Mouse (Mus musculus) MEL (cell line): ENCODE measurements around the gene Esyt3. TPM values are rescaled to one million over a fixed set of nuclear protein-coding genes. Genes with fewer than 3 reads are reported as not detected.

ENCODE experiments used
- DNase-seq: peaks from one replicate; pipeline ENCODE4 v3.0.0; 2011; ENCODE audit warnings: low read depth, low spot score
- H3K27ac ChIP-seq: 2 replicates; pipeline ENCODE4 v1.5.1; 2012; ENCODE audit warnings: low read depth, mild to moderate bottlenecking, control low read depth, low read length, moderate library complexity; ENCODE audit not compliant: control insufficient read depth
- H3K27me3 ChIP-seq, 2 experiments: fragments of 150-350 bp in 1 of 2; sonication (generic) in 1 of 2; 2 replicates each; pipeline ENCODE4 v1.6.1; 2012; ENCODE audit warnings: low read length in 2 of 2, mild to moderate bottlenecking in 2 of 2, improper control_type of control experiment in 1 of 2, moderate library complexity in 1 of 2; ENCODE audit not compliant: insufficient read depth in 2 of 2, control insufficient read depth in 1 of 2
- H3K36me3 ChIP-seq, 2 experiments: 2 replicates each; pipeline ENCODE4 v1.6.1; 2012 to 2014; ENCODE audit warnings: low read length in 2 of 2, improper control_type of control experiment in 1 of 2, inconsistent platforms in 1 of 2, mild to moderate bottlenecking in 1 of 2; ENCODE audit not compliant: insufficient read depth in 2 of 2, control insufficient read depth in 1 of 2
- H3K4me1 ChIP-seq, 2 experiments: fragments of 150-350 bp in 1 of 2; sonication (generic) in 1 of 2; 2 replicates each; pipeline ENCODE4 v1.6.1; 2012; ENCODE audit warnings: low read length in 2 of 2, improper control_type of control experiment in 1 of 2, mild to moderate bottlenecking in 1 of 2; ENCODE audit not compliant: insufficient read depth in 2 of 2, control insufficient read depth in 1 of 2
- H3K4me3 ChIP-seq, 2 experiments: fragments of 150-350 bp in 1 of 2; sonication (generic) in 1 of 2; 2 replicates each; pipeline ENCODE4 v1.5.1; 2012; ENCODE audit warnings: low read depth in 2 of 2, low read length in 2 of 2, mild to moderate bottlenecking in 2 of 2, moderate library complexity in 2 of 2, control low read depth in 1 of 2, improper control_type of control experiment in 1 of 2; ENCODE audit not compliant: control insufficient read depth in 1 of 2, insufficient read depth in 1 of 2
- H3K79me2 ChIP-seq: 2 replicates; pipeline ENCODE4 v1.6.1; 2012; ENCODE audit warnings: mild to moderate bottlenecking, low read length, moderate library complexity; ENCODE audit not compliant: control insufficient read depth, poor library complexity, insufficient read depth
- H3K9ac ChIP-seq: 2 replicates; pipeline ENCODE4 v1.6.1; 2012; ENCODE audit warnings: low read depth, mild to moderate bottlenecking, control low read depth, low read length, moderate library complexity; ENCODE audit not compliant: control insufficient read depth, poor library complexity, severe bottlenecking
- H3K9me3 ChIP-seq: fragments of 150-350 bp; sonication (generic); replicated peaks from 2 replicates; pipeline ENCODE4 v1.6.1; 2012; ENCODE audit warnings: mild to moderate bottlenecking, low read length, improper control_type of control experiment, moderate library complexity; ENCODE audit not compliant: insufficient read depth
- CHD2 ChIP-seq: IDR thresholded peaks from 2 replicates; pipeline ENCODE4 v1.6.1; 2011; ENCODE audit warnings: low read length, improper control_type of control experiment
- E2F4 ChIP-seq: IDR thresholded peaks from 2 replicates; pipeline ENCODE4 v1.6.1; 2011; ENCODE audit warnings: low read depth, low read length, improper control_type of control experiment, borderline replicate concordance
- EP300 ChIP-seq, 2 experiments: IDR thresholded peaks; 2 replicates each; pipeline ENCODE4 v1.6.1; 2011; ENCODE audit warnings: improper control_type of control experiment in 2 of 2, low read length in 2 of 2, low read depth in 1 of 2, mild to moderate bottlenecking in 1 of 2
- ETS1 ChIP-seq: IDR thresholded peaks from 2 replicates; pipeline ENCODE4 v1.6.1; 2012; ENCODE audit warnings: low read depth, mild to moderate bottlenecking, inconsistent platforms, low read length, improper control_type of control experiment, moderate library complexity
- GABPA ChIP-seq: IDR thresholded peaks from 2 replicates; pipeline ENCODE4 v1.6.1; 2012; ENCODE audit warnings: low read depth, mild to moderate bottlenecking, inconsistent platforms, low read length, improper control_type of control experiment, moderate library complexity
- GATA1 ChIP-seq: IDR thresholded peaks from 2 replicates; pipeline ENCODE4 v1.6.1; 2011; ENCODE audit warnings: low read depth, low read length, improper control_type of control experiment
- KAT2A ChIP-seq: conservative IDR thresholded peaks from 2 replicates; pipeline ENCODE4 v1.6.1; 2012; ENCODE audit warnings: low read depth, low read length, improper control_type of control experiment, inconsistent platforms
- MAFK ChIP-seq: IDR thresholded peaks from 2 replicates; pipeline ENCODE4 v1.6.1; 2011; ENCODE audit warnings: low read depth, mild to moderate bottlenecking, low read length, improper control_type of control experiment, borderline replicate concordance
- MEF2A ChIP-seq: IDR thresholded peaks from 2 replicates; pipeline ENCODE4 v1.6.1; 2014; ENCODE audit warnings: low read depth, mild to moderate bottlenecking, inconsistent platforms, low read length, improper control_type of control experiment; ENCODE audit not compliant: poor library complexity, insufficient replicate concordance, severe bottlenecking; ENCODE audit errors: extremely low read depth
- MYB ChIP-seq: IDR thresholded peaks from 2 replicates; pipeline ENCODE4 v1.6.1; 2011; ENCODE audit warnings: mild to moderate bottlenecking, low read depth, low read length, improper control_type of control experiment
- MYC ChIP-seq: IDR thresholded peaks from 2 replicates; pipeline ENCODE4 v1.6.1; 2011; ENCODE audit warnings: low read depth, mild to moderate bottlenecking, low read length, improper control_type of control experiment, moderate library complexity
- NELFE ChIP-seq: IDR thresholded peaks from 2 replicates; pipeline ENCODE4 v1.6.1; 2011; ENCODE audit warnings: low read depth, low read length, improper control_type of control experiment
- NRF1 ChIP-seq: IDR thresholded peaks from 2 replicates; pipeline ENCODE4 v1.6.1; 2014; ENCODE audit warnings: low read depth, mild to moderate bottlenecking, inconsistent platforms, low read length, improper control_type of control experiment, moderate library complexity; ENCODE audit not compliant: poor library complexity, insufficient read depth, severe bottlenecking
- POLR2A ChIP-seq, 2 experiments: IDR thresholded peaks; 2 replicates each; pipeline ENCODE4 v1.6.1; 2011 to 2012; ENCODE audit warnings: low read length in 2 of 2, mild to moderate bottlenecking in 2 of 2, control low read depth in 1 of 2, improper control_type of control experiment in 1 of 2, low read depth in 1 of 2, moderate library complexity in 1 of 2; ENCODE audit not compliant: control insufficient read depth in 1 of 2, insufficient read depth in 1 of 2, poor library complexity in 1 of 2
- POLR2AphosphoS2 ChIP-seq: IDR thresholded peaks from 2 replicates; pipeline ENCODE4 v1.6.1; 2011; ENCODE audit warnings: low read length, improper control_type of control experiment
- POLR2AphosphoS5 ChIP-seq: IDR thresholded peaks from 2 replicates; pipeline ENCODE4 v1.6.1; 2012; ENCODE audit warnings: low read depth, borderline replicate concordance, mild to moderate bottlenecking, inconsistent platforms, low read length, moderate library complexity, mixed read lengths
- RAD21 ChIP-seq: IDR thresholded peaks from 2 replicates; pipeline ENCODE4 v1.6.1; 2011; ENCODE audit warnings: mild to moderate bottlenecking, low read depth, low read length, improper control_type of control experiment
- RCOR1 ChIP-seq: IDR thresholded peaks from 2 replicates; pipeline ENCODE4 v1.6.1; 2012; ENCODE audit warnings: low read depth, mild to moderate bottlenecking, inconsistent platforms, low read length, improper control_type of control experiment
- SIN3A ChIP-seq: IDR thresholded peaks from 2 replicates; pipeline ENCODE4 v1.6.1; 2012; ENCODE audit warnings: low read length, improper control_type of control experiment, inconsistent platforms
- SMC3 ChIP-seq: IDR thresholded peaks from 2 replicates; pipeline ENCODE4 v1.6.1; 2011; ENCODE audit warnings: low read depth, low read length, improper control_type of control experiment
- TAL1 ChIP-seq: IDR thresholded peaks from 2 replicates; pipeline ENCODE4 v1.6.1; 2012; ENCODE audit warnings: mild to moderate bottlenecking, inconsistent platforms, low read length, moderate library complexity, mixed read lengths
- TBP ChIP-seq: IDR thresholded peaks from 2 replicates; pipeline ENCODE4 v1.8.0; 2011; ENCODE audit warnings: low read depth, low read length, improper control_type of control experiment
- TCF12 ChIP-seq: IDR thresholded peaks from 2 replicates; pipeline ENCODE4 v1.6.1; 2014; ENCODE audit warnings: low read depth, mild to moderate bottlenecking, inconsistent platforms, low read length, improper control_type of control experiment, moderate library complexity
- USF1 ChIP-seq: IDR thresholded peaks from 2 replicates; pipeline ENCODE4 v1.6.1; 2014; ENCODE audit warnings: low read depth, mild to moderate bottlenecking, inconsistent platforms, low read length, improper control_type of control experiment, moderate library complexity
- ZC3H11A ChIP-seq: IDR thresholded peaks from 2 replicates; pipeline ENCODE4 v1.6.1; 2012; ENCODE audit warnings: low read depth, mild to moderate bottlenecking, inconsistent platforms, low read length, improper control_type of control experiment
- ZMIZ1 ChIP-seq: IDR thresholded peaks from 2 replicates; pipeline ENCODE4 v1.6.1; 2012; ENCODE audit warnings: low read depth, mild to moderate bottlenecking, inconsistent platforms, low read length, improper control_type of control experiment, moderate library complexity
- ZNF384 ChIP-seq: IDR thresholded peaks from 2 replicates; pipeline ENCODE4 v1.6.1; 2012; ENCODE audit warnings: low read depth, mild to moderate bottlenecking, inconsistent platforms, low read length, improper control_type of control experiment
- polyA plus RNA-seq, 2 experiments: library from polyadenylated mRNA; stranded (reverse) in 1 of 2; unstranded in 1 of 2; fragments of >175 nt in 1 of 2; fragments of >200 nt in 1 of 2; gene quantifications; 2 replicates each; pipeline versions ENCODE4 v1.2.1 to v1.2.4; 2012; ENCODE audit warnings: low replicate concordance in 2 of 2, low read depth in 1 of 2; ENCODE audit not compliant: insufficient read length in 2 of 2, insufficient read depth in 1 of 2, missing spikeins in 1 of 2
- total RNA-seq: library from RNA; depleted of rRNA; stranded (reverse); fragments of 300-350 nt; gene quantifications from 2 replicates; pipeline ENCODE4 v1.2.3, GENCODE M21; 2012

Esyt3 gene
- total and polyA plus RNA-seq, 3 experiments: 0.07 TPM; not detected in 2

DNA sequence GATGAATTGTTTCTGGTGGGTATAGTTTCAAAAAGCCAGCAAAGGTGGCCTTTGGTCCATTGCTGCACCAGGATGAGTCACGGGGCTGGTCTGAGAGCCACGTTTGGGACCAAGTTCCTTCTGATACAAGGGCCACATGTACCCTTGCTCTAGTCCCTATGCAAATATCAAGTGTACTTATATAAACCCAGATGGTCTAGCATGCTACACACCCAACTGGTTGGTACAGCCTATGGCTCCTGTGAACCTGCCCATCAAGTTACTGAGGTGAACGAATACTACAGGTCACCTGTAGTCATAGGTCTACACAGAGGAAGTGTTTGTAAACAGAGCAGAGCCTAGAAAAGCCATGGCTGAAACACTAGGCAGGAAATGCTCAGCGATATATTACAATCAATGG, 21.8 kb downstream of the Esyt3 start:
- TF ChIP-seq EP300 (IDR thresholded peaks at IDR 0.05; ENCODE audit: low read depth in 1 of 2, low read length in 2 of 2) (no peak), RAD21 (no peak), POLR2AphosphoS2 (no peak), RCOR1 (no peak), KAT2A (no peak), MAFK (no peak), POLR2A (IDR thresholded peaks at IDR 0.05; ENCODE audit: control insufficient read depth in 1 of 2, insufficient read depth in 1 of 2, low read depth in 1 of 2, low read length in 2 of 2, poor library complexity in 1 of 2) (no peak), E2F4 (no peak), ETS1 (no peak), TBP (no peak), USF1 (no peak), ZNF384 (no peak), NELFE (no peak), MEF2A (no peak), TAL1 (no peak), POLR2AphosphoS5 (no peak), GATA1 (no peak)
- Histone ChIP-seq H3K4me1 (peaks cover under 1 to 2% of the 10 kb centered on the region in 2 experiments; a peak in 2 of 4 replicates), H3K9ac (no peak overlapping the region), H3K36me3 (peaks cover 0 to 2% of the 10 kb centered on the region in 2 experiments; a peak in 1 of 4 replicates), H3K9me3 (no peaks in the 10 kb centered on the region), H3K4me3 (no peak overlapping the region), H3K27me3 (peaks cover 0 to 4% of the 10 kb centered on the region in 2 experiments; a peak in 1 of 4 replicates), H3K27ac (no peak overlapping the region), H3K79me2 (no peaks in the 10 kb centered on the region)
- no peak for DNase-seq

DNA sequence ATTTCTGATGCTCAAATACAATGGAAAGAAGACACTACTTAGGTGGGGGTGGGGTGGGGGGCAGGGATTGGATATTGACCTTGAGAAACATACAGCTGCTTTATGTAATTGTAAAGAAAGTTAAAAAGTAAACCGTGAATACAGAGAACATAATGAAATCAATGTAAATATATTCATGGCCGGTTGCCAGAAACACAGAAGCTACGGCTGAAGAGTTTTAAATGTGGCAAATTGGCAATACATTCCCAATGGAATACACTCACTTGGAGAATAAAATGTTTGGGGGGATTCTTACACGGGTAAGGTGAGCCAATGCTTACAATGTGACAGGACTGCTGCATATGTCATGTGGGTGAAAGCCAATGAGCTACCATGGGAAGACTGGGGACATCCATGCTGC, 31.5 kb downstream of the Esyt3 start:
- H3K27ac ChIP-seq: no peak overlapping the region
- H3K4me3 ChIP-seq: no peak overlapping the region
- DNase-seq: no peak
- H3K79me2 ChIP-seq: no peaks in the 10 kb centered on the region
- peaks cover 0 to 5% of the 10 kb centered on the region in 2 experiments; a peak in 2 of 4 replicates for H3K4me1 ChIP-seq
- no peaks in the 10 kb centered on the region for H3K27me3 ChIP-seq
- peaks cover 0 to 2% of the 10 kb centered on the region in 2 experiments; a peak in 1 of 4 replicates for H3K36me3 ChIP-seq
- TF ChIP-seq ZNF384: no peak
- no peak for TF ChIP-seq NRF1
- no peak for TF ChIP-seq E2F4
- no peak for TF ChIP-seq MYC
- TF ChIP-seq KAT2A: no peak
- no peak for TF ChIP-seq ZC3H11A
- TF ChIP-seq SMC3: no peak
- no peak for TF ChIP-seq NELFE
- TF ChIP-seq ZMIZ1: no peak
- TF ChIP-seq TCF12: no peak
- TF ChIP-seq USF1: no peak
- TF ChIP-seq SIN3A: no peak
- no peak for TF ChIP-seq GABPA
- TF ChIP-seq POLR2AphosphoS5: no peak
- TF ChIP-seq MYB: no peak
- no peak for TF ChIP-seq CHD2
- H3K9me3 ChIP-seq: no peaks in the 10 kb centered on the region
- H3K9ac ChIP-seq: no peak overlapping the region
